Mouse (Mus musculus) MEL (cell line): ENCODE data around the gene Fkbp5.

Experiments used
- ELF1 ChIP-seq: IDR thresholded peaks from 2 replicates; pipeline ENCODE4 v1.6.1; 2014; ENCODE audit warnings: low read depth, mild to moderate bottlenecking, inconsistent platforms, low read length, improper control_type of control experiment, moderate library complexity
- MXI1 ChIP-seq: IDR thresholded peaks from 2 replicates; pipeline ENCODE4 v1.6.1; 2011; ENCODE audit warnings: mild to moderate bottlenecking, low read depth, low read length, improper control_type of control experiment
- MYC ChIP-seq: IDR thresholded peaks from 2 replicates; pipeline ENCODE4 v1.6.1; 2011; ENCODE audit warnings: low read depth, mild to moderate bottlenecking, low read length, improper control_type of control experiment, moderate library complexity
- POLR2AphosphoS5 ChIP-seq: IDR thresholded peaks from 2 replicates; pipeline ENCODE4 v1.6.1; 2012; ENCODE audit warnings: low read depth, borderline replicate concordance, mild to moderate bottlenecking, inconsistent platforms, low read length, moderate library complexity, mixed read lengths
- SIN3A ChIP-seq: IDR thresholded peaks from 2 replicates; pipeline ENCODE4 v1.6.1; 2012; ENCODE audit warnings: low read length, improper control_type of control experiment, inconsistent platforms

- TF ChIP-seq ELF1 = no peak
- no peak for TF ChIP-seq SIN3A
- no peak for TF ChIP-seq MYC
- TF ChIP-seq MXI1 = no peak
- TF ChIP-seq POLR2AphosphoS5 = no peak
These were observed 13.1 kb downstream of the Fkbp5 start for GRCm38 (mm10) chr17:28504182-28504581.
